ENCODE assay signal across 12 mouse cellular contexts in the genomic region with DNA sequence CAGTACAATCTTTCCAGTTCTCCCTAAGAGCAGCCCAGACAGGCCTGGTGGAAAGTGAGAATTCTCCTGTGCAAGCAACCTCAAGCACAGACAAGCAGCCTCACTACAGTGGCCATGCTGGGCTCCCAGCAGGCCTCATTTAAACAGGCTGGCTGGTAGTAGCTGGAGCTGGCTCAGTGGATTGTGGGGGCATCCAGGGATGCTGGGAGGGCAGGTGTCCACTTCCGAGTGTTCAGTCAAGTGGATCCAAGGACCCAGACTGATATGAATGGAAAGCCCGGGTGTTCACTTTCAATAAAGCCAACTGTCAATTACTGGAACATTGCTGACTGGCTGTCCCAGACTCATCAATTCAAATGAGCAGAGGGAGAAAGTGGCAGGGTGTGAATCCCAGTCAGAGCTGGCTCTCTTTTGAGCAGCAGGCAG.
DNase-seq lines count a peak whose midpoint lies in the region; ATAC-seq and TF ChIP-seq lines count a peak whose summit lies in the region.
"Had no signal": no experiment of that assay in that cellular context is flagged by ENCODE, and none has a peak within 500 bp of the region (broad histone marks: within the 10 kb centered on the region; RNA-seq: fewer than 3 reads in every experiment).

No protein-coding gene starts in this region.

- no peak for TF ChIP-seq POLR2A in heart, adult 2 months (IDR thresholded peaks at IDR 0.05; ENCODE audit: insufficient read depth, low read depth, low read length)

- H3K36me3 ChIP-seq in heart, embryonic 15.5 days = no peaks in the 10 kb centered on the region
- H3K36me3 ChIP-seq in forebrain, embryonic 15.5 days = no peaks in the 10 kb centered on the region
- no peaks in the 10 kb centered on the region for H3K36me3 ChIP-seq in midbrain, embryonic 13.5 days
- no peaks in the 10 kb centered on the region for H3K36me3 ChIP-seq in heart, adult 2 months (ENCODE audit: control insufficient read depth, insufficient read depth, low read length)
- H3K36me3 ChIP-seq: G1E; limb, embryonic 10.5 days had no signal

- no peak for TF ChIP-seq EP300 in heart, adult 2 months (IDR thresholded peaks at IDR 0.05; ENCODE audit: insufficient read depth, low read depth, low read length)

- H3K27me3 ChIP-seq in heart, embryonic 15.5 days = no peaks in the 10 kb centered on the region
- H3K27me3 ChIP-seq in forebrain, embryonic 15.5 days = no peaks in the 10 kb centered on the region
- no peaks in the 10 kb centered on the region for H3K27me3 ChIP-seq in midbrain, embryonic 13.5 days
- no peaks in the 10 kb centered on the region for H3K27me3 ChIP-seq in heart, adult 2 months (ENCODE audit: control insufficient read depth, insufficient read depth, low read length)

- ATAC-seq in heart, embryonic 15.5 days (replicated peaks; ENCODE audit: insufficient number of reproducible peaks, insufficient read depth, low FRiP score, low read depth) = peak; percentile 50; the same call in 1 of the 2 replicates
- peak; percentile 83 for ATAC-seq in forebrain, embryonic 15.5 days (replicated peaks)
- peak; percentile 78 for ATAC-seq in midbrain, embryonic 13.5 days
- ATAC-seq: inflammation-experienced regulatory T-cells, adult 6 months had no signal

- no peak for TF ChIP-seq CTCF in heart, adult 2 months (IDR thresholded peaks at IDR 0.05)

- H3K4me3 ChIP-seq in heart, embryonic 15.5 days = no peak overlapping the region
- no peak overlapping the region for H3K4me3 ChIP-seq in forebrain, embryonic 15.5 days
- H3K4me3 ChIP-seq in midbrain, embryonic 13.5 days (replicated peaks) = no peak overlapping the region
- no peak overlapping the region for H3K4me3 ChIP-seq in heart, adult 2 months
- H3K4me3 ChIP-seq: limb, embryonic 10.5 days had no signal

- H3K4me2 ChIP-seq in heart, embryonic 15.5 days = no peak overlapping the region
- H3K4me2 ChIP-seq in forebrain, embryonic 15.5 days (replicated peaks) = no peak overlapping the region
- no peak overlapping the region for H3K4me2 ChIP-seq in midbrain, embryonic 13.5 days (replicated peaks)

- H3K4me1 ChIP-seq in heart, embryonic 15.5 days (replicated peaks) = no peaks in the 10 kb centered on the region
- peaks cover 8% of the 10 kb centered on the region for H3K4me1 ChIP-seq in forebrain, embryonic 15.5 days
- peaks cover 15% of the 10 kb centered on the region for H3K4me1 ChIP-seq in midbrain, embryonic 13.5 days (replicated peaks)
- no peaks in the 10 kb centered on the region for H3K4me1 ChIP-seq in heart, adult 2 months (ENCODE audit: control insufficient read depth, insufficient read depth, low read length)
- H3K4me1 ChIP-seq: limb, embryonic 10.5 days had no signal

- intact Hi-C loops in heart, postnatal 14 days (cut with DNase I) = no loop called here
- intact Hi-C loops in heart, adult 2 months (cut with DNase I) = no loop called here
- intact Hi-C loops in gastrocnemius, postnatal 36 days (cut with DNase I) = no loop called here

- no peaks in the 10 kb centered on the region for H3K9me3 ChIP-seq in heart, embryonic 15.5 days (replicated peaks)
- H3K9me3 ChIP-seq in forebrain, embryonic 15.5 days = no peaks in the 10 kb centered on the region
- no peaks in the 10 kb centered on the region; the same call in 1 of the 2 replicates for H3K9me3 ChIP-seq in midbrain, embryonic 13.5 days
- H3K9me3 ChIP-seq: limb, embryonic 10.5 days had no signal

- H3K9ac ChIP-seq in heart, embryonic 15.5 days = no peak overlapping the region
- H3K9ac ChIP-seq in forebrain, embryonic 15.5 days (replicated peaks) = no peak overlapping the region
- H3K9ac ChIP-seq in midbrain, embryonic 13.5 days (replicated peaks) = no peak overlapping the region; the same call in 1 of the 2 replicates
- H3K9ac ChIP-seq in heart, adult 2 months (ENCODE audit: low read depth, low read length) = no peak overlapping the region

- H3K79me2 ChIP-seq in heart, adult 2 months (replicated peaks; ENCODE audit: control insufficient read depth, insufficient read depth, low read length) = no peaks in the 10 kb centered on the region

- H3K27ac ChIP-seq in heart, embryonic 15.5 days = no peak overlapping the region
- peak overlapping the region; percentile 51 for H3K27ac ChIP-seq in forebrain, embryonic 15.5 days (replicated peaks)
- peak overlapping the region; percentile 51; the same call in 1 of the 2 replicates for H3K27ac ChIP-seq in midbrain, embryonic 13.5 days
- H3K27ac ChIP-seq in heart, adult 2 months = no peak overlapping the region
- H3K27ac ChIP-seq: limb, embryonic 10.5 days; macrophage had no signal

- no peak for DNase-seq in heart, postnatal 14 days
- peak; percentile 3 for DNase-seq in cerebellum, adult 8-10 months
- no peak for DNase-seq in T-cell, adult 2 months (ENCODE audit: low spot score)
- no peak for DNase-seq in heart, adult 2 months
- DNase-seq in gastrocnemius, postnatal 36 days = no peak

- WGBS in heart, embryonic 15.5 days = 63% methylated on average over 2 of the region's 2 CpGs
- WGBS in forebrain, embryonic 15.5 days = 10% methylated on average over 2 of the region's 2 CpGs
- WGBS in midbrain, embryonic 13.5 days = 11% methylated on average over 2 of the region's 2 CpGs
- 70% methylated on average over 2 of the region's 2 CpGs for WGBS in heart, adult 2 months

Comparison
In these comparisons a context has a peak if more than half of its experiments do, and no peak if none do; other contexts are left out.
1. H3K27ac ChIP-seq: peak in forebrain, embryonic 15.5 days (single experiment) and midbrain, embryonic 13.5 days (single experiment); none in heart, embryonic 15.5 days (single experiment) and heart, adult 2 months (single experiment).
2. Peak in every context shown above with its lines, with median percentiles within 50 percentile points of each other: ATAC-seq.